Mouse (Mus musculus): Measurements from ENCODE around the gene Nck2.

Nck2 gene

DNA sequence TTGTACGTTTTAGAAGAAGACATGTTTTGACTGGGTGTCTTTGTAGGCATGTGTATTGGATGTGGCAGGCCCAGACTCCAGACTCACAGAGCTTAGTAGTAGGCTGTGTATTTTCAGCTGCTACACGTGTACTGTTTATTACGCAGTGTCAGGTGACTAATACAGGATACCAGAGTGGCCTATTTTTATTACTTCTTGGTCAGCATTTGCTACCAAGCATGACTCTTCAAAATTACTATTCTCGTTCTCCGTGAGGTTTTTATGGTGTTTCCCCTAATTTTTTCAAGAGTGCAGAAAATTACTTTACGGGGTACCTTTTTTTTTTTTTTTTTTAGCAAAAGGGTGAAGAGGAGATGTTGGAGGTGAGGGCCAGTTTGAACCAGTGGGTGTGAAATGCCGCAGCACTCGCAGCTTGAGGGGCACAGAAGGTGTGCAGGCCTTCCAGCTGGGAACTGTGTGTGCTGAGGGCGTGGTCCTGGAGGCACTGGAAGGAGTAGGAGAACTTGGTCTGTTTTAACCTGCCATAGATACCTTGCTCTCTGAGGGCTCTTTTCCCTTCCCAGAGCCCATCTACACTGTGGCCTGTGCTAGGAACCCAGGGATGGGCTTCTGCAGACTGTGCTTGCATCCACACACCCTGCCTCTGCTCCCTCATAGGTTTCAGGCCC, 21.7 kb downstream of the Nck2 start:
- in situ Hi-C loops (cut with MboI; ENCODE audit: low sequenced_read_pairs) = no loop called here

DNA sequence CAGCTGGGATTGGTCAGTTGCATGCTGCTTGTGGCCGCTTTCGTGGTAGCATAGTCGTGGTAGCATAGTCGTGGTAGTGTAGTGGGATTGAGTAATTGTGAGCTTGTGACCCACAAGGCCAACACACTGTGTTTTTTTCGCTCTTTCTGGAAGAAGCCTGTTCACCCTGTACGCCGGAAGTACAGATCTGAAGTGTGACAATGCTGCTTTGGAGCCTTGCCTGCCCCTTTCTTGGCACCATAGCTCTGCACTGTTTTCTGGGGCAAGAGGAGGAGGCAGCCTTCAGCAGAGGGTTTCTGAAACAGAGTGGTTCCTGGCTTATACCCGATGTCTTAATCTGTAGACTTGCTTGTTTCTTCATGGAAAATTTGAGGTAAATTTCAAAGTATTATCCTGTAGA, 23.3 kb downstream of the Nck2 start:
- in situ Hi-C loops (cut with MboI; ENCODE audit: low sequenced_read_pairs) = no loop called here

DNA sequence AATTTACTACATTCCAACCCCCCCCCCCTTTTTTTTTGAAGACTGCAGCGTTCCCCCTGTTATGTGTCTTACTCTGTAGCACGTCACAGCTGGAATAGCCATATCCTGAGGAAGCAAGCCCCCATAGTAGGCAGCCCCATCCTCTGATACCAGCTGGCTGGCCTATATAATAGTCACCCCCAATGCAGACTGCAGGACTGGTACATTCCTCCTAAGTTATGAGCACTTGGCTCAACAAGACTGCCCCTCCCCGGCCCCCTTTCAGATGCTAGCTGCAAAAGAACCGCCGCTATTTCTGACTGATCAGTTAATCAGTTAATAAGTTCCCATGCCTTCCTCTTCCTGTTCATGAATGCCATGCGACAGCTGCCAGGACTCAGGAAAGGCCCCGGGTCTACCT, 23.8 kb downstream of the Nck2 start:
- in situ Hi-C loops (cut with MboI; ENCODE audit: low sequenced_read_pairs) = no loop called here

DNA sequence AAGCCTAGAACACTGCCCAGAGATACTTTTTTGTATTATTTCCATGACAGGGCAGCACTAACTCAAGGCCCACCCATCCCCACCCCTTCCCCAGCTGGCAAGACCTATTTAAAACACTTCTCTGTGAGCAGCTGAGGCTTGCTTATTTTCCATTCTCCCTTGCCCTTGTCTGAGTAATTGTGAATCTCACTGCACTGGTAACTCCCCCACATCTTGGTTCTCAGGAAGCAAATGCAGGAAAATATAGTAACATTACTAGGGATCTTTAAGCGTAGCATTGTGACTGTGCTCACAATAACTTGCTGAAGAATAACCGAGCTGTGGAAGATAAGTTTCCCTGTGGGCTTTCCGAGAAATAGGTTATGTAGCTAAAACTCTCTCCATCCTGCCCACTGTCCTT, 24.6 kb downstream of the Nck2 start:
- in situ Hi-C loops (cut with MboI; ENCODE audit: low sequenced_read_pairs) = no loop called here

DNA sequence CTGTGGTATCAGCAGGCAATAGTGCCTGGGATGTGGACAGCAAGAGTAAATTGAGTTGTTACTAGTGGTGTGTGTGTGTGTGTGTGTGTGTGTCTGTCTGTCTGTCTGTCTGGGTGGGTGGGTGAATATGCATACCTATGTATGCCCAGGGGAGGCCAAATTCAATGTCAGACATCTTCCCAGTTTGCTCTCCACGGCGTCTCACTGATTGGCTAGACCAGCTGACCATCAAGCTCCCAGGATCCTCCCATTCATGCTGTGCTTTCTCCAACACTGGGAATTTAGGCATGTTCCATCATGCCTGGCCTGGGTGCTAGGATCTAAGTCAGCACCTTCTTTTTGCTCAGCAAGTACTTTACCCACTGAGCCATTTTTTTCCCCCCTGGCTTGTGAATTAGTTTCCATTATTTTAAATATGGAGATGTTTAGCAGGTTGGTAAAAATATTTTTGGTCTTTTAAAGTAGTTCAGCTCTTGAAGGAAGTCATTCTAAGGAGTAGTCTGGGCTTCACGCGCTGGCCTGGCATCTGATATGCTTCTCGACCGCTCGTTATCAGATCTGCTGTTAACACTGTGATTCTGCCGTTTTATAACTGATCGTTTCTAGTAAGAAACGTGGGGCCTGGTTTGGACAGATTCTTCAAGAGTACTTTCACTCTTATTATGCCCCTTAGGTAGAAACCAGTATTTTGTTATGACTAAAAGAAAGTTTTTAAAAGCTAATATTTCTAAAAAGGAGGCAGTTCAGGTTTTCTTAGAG, 26.2 kb downstream of the Nck2 start:
- in situ Hi-C loops (cut with MboI; ENCODE audit: low sequenced_read_pairs) = no loop called here

DNA sequence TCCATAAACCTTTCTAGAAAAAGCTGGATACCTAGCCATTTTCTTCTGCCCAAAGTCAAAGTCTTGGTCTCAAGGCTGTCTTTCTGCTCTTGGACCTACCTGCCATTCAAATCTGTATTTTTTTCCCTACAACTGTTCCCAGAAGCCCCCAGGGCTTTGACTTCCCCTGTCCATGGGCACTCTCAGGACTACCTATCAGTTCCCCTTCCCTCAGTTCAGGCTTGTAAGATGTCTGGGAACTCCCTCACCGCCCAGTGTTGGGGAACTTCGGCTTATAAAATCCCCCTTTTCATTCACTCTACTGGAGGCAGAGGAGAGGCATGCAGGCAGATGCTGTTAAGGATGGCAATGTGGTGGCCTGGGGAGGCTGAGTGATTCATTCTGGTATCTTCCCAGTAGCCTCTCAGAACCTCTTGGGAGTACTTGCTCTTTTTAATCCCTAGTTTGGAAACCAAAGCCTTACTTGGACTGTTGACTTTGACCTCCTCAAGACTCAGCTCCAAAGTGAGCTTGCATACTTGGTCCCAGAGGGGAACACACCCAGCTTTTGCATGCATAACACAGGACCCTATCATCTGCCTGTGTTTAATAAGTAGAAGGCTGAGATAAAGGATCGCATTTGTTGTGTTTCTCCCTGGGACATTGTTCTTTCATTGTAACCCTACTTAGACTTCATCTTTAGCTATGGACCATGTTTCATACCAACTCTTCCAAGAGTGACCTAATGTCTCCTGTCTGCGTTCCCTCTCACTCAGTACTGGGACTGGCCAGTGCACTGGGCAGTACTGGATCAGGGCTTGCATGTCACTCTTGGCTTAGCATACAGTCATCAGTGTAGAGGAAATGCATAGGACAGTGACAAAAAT, 27.0 kb downstream of the Nck2 start:
- in situ Hi-C loops (cut with MboI; ENCODE audit: low sequenced_read_pairs) = no loop called here

DNA sequence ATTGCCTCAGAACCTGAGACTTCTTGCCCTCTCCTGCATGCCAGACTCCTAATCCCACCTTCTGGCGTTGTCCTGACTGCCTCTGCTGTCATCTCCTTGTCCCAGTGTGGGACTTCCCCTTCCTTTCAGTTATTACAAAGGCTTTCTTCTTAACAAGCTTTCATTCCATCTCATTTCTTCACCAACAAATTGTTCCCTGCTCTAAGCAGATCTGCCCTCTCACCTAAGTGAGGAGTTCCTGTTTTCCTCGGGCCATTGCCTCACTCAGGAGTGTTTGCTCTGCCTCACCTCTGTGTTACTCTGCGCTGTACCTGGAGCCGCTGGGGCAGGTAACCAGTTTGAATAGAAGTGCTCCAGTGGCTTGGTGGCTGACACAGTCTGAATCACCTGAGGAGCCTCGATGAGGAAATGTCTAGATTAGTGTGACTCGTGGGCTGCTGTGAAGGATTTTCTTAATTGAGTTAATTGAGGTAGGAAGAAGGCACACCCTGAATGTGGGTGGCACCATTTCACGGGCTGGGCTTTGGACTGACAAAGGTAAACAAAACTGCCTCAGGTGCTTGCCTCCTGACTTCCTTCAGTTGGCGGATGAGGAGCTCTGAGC, 27.8 kb downstream of the Nck2 start:
- in situ Hi-C loops (cut with MboI; ENCODE audit: low sequenced_read_pairs) = no loop called here

DNA sequence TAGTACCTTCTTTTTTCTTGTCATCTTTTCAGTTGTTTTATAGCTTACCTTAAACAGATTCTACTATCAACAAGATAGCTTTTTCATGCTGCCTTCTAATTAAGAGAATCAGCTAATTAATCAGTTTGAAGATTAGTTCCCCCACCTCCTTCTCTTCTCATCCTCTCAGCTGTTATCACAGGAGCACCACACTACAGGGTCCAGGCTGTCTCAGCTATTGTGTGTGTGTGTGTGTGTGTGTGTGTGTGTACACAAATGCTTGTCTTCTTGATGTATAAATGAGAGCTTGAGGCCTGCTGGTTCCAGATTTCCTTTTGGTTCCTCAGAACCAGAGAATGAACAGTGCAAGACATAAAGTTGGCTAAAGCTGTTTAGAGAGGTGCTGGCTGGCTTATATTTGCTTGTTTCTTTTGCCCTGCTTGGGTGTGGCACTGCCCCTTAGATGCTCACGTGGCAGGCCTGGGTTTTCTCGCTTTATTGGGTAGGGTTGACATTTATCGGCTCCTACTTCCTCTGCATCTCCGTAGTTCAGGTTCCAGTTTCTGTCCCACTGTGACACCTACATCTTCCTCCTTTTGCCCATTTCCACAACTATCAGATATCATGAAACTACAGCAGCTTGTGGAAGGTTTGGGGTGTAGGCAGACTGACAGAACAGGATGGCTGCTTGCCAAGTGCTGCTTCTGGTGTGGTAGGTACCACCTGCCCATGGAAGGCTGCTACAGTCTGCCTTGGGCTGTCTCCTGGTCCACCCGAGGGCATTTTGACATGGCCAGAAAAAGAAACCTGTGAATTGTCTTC, 29.6 kb downstream of the Nck2 start:
- in situ Hi-C loops (cut with MboI; ENCODE audit: low sequenced_read_pairs) = no loop called here

DNA sequence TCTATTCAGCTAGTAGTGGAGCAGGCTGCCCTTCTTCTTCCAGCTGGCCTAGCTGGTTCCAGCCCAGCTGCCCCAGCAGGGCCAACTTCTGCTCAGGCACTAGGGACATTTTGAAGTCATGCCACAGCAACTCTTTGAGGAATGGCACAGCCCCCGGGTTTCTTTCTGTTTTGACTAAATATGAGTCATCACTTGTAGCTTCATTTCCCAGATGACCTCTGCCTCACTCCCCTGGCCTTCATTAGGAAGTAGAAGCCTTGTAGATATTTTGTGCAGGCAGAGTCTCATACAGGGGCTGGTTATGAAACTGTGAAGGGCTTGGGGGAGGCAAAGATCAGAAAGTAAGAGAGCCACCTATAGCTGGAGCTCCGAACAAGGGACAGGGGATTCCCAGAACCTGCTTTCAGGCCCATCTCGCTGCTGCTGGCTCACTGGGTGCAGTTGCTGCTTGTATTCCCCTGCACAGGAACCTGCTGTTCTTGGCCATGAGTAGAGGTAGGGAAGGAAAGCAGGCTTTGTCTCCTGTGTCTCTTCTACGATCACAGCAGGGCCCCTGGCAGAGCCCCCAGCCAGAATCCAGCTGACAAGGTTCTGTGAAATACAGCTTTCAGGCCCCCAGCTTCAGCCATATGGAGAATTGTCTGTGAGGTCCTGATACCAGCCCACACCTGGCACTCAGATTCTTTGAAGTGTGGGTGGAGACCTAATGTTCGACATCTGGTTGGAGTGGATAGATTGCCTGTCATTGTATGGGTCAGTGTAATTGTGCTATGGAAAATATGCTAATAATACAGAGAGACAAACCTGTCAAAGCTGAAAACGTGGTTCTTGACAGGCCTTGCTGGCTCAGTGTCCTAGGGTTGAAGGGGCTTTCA, 30.4 kb downstream of the Nck2 start:
- in situ Hi-C loops (cut with MboI; ENCODE audit: low sequenced_read_pairs) = no loop called here

DNA sequence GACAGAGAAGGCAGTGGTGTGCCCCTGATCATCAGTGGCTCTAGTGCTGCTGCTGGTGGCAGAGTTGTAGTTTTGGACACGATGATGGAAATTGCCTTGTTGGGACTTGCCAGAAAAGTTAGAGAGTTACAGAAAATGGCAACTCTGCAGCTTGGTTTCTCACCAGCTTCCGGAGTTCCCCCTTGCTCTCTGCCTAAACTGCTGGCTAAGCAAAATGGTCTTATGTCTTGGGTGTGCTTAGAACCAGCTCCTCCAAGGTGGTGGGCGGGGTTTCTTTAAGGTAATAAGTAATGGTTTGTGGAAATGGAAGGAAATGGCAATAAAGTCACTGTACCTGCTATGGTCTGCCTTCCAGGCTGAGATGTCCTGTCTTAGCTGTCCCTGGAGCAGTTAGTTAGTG, 33.6 kb downstream of the Nck2 start:
- in situ Hi-C loops (cut with MboI; ENCODE audit: low sequenced_read_pairs) = no loop called here

DNA sequence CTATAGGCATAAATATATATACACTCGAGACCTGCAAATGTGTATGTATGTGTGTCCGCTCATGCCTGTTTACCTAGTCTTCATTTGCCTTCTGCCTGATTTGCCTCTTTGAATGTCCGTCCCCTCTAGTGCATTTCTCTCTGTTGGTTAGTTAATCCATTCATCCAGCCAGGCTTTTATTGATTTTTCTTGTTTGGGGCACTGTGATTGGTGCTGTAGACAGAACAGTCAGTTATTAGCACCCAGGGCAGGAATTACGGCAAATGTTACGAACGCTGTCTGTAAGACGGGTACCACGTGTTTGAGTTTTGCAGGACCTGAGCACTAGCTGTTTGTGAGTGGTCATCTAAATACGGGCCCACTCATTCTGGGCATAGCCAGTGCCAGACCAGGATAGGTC, 40.8 kb downstream of the Nck2 start:
- in situ Hi-C loops (cut with MboI; ENCODE audit: low sequenced_read_pairs) = no loop called here

DNA sequence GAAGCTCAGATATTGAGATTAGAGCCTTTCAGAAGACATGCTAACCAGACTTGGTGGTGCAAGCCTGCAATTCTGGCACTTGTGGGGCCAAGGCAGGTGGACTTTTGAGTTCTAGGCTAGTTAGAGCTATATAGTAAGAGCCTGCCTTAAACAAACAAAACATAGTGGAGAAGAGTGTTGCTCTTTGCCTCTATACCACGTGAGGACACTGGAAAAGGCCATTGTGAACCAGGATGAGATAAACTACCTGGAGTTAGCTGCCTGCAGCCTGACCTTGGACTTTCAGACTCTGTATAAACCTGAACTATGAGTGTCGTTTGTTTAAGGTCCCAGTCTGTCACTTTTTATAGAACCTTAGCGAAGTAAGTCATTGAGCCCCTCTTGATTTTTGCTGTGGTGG, 42.1 kb downstream of the Nck2 start:
- in situ Hi-C loops (cut with MboI; ENCODE audit: low sequenced_read_pairs) = no loop called here

DNA sequence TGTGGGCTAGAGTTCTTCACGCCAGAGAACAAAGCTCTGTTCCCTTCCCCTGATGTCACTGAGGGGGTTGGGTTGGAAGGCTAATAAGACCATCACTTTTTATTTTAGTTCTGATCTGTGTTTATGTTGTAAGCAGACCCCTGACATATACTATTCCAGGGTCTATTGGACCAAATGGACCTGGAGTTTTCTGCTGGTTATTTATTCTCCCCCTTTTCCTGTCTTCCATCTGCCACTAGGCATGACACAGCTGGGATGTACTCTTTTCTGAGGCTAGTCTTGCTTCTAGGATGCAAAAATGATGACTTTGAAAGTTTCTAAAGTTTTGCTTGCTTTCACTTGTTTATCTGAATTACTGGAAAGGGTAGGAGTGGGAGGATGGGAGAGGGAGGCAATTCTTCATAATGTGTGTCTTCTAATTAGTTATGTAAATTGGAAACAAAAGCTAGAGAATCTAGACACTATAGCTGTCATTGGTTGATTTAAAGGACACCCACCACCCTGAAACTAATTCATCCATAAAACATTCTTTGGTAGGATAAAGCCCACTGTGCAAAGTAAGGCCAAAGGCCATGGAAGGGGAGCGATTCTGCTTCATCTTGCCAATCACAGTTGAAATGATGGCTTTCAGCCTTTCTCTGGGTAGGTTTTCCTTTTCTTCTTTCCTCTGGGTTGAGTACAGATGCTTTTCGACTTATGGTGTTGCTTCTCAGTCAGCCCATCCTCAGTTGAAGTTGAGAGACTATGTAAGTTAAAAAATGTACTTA, 42.8 kb downstream of the Nck2 start:
- in situ Hi-C loops (cut with MboI; ENCODE audit: low sequenced_read_pairs) = no loop called here

DNA sequence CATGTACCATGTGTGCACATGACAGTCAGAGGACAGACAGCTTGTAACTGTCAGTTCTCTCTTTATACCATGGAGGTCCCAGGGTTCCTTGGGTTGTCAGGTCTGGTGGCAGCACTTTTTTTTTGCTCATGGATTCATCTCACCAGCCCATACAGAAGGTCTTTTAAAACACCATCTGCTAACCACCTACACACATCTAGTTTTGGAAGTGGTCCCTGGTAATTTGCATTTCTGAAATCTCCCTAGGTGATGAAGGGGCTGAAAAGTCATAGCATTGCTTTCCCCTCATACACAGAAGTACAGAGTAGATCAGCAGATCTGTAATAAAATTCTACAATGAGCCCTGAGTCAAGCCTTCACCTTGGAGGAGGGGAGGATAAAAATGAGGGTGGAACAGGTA, 44.9 kb downstream of the Nck2 start:
- in situ Hi-C loops (cut with MboI; ENCODE audit: low sequenced_read_pairs) = no loop called here

DNA sequence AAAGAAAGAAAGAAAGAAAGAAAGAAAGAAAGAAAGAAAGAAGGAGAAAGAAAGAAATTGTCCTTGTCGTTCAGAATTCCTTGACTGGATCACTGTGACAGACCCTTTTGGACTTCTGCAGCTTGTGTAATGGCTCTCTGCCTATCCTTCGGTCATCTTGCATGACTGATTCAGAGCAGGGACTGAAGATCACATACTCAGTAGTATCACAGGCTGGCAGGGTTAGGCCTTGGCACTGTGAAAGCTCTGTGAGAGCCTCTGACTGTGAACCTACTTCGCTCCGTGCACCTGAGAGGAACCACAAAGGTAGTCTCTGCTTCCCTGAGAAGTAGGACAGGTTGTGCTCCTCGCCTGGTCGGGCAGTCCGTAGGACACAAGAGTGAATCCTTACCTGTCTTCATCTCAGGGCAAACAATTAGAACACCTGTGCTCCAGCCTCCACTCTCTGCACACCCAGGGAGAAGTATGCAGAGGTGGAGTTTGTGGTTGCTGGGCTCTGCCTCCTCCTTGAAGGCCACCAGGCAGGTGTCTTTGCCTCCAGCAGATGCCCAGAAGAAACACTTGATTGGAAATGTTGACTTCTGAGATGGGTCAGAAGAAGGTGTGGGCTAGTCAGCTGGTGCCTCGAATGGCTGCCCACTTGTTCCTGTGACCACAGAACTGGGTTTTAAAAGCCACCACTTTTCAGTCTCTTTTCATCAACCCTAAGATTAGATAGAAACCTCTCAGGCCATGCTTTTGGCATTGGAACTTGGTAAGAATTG, 47.3 kb downstream of the Nck2 start:
- in situ Hi-C loops (cut with MboI; ENCODE audit: low sequenced_read_pairs) = no loop called here

DNA sequence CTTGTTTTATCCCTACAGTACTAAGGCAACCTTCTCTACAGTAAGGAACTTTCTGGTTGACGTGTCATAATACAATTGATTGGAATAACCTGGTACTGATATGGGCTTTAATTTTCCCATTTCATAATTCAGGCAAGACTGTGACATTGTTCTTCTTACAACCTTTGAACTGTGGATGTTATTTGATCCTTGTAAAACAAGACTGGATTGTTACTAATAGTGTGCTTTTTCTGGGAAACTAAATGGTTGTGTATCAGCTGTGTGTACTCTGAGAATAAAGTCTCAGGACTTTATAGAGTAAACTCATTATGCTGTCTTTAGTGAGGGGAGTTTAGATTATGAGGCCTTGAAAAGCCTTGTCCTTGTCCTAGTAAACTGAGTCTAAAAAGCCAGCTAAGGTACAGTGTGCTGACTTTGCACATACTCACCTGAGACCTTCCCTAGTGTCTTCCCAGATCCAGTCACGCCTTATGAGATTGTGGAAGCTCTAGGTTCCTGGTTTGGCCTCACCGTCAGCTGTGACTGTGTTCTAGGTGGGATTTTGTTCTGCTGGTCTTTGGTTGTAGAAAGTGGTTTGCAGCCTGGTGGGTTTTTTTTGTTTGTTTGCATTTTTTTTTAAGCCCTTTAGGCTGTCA, 48.5 kb downstream of the Nck2 start:
- in situ Hi-C loops (cut with MboI; ENCODE audit: low sequenced_read_pairs) = no loop called here

DNA sequence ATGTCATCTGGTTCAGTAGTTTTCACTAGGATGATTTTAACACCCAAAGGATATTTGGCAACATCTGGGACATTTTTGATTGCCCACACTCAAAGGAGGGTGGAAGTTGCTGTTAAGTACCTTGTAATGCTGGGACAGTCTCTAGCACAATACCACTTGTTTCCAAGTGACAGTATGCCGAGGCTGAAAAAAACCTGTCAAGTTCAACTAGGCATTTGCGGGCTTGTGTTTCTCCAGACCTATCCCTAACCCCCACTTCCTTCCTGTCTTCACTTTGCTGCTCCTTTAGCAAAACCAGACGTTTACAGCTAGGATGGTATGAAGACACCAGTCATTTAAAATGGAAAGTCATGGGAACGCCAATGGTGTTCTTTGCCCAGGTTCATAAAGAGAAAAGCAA, 51.7 kb downstream of the Nck2 start:
- in situ Hi-C loops (cut with MboI; ENCODE audit: low sequenced_read_pairs) = no loop called here

DNA sequence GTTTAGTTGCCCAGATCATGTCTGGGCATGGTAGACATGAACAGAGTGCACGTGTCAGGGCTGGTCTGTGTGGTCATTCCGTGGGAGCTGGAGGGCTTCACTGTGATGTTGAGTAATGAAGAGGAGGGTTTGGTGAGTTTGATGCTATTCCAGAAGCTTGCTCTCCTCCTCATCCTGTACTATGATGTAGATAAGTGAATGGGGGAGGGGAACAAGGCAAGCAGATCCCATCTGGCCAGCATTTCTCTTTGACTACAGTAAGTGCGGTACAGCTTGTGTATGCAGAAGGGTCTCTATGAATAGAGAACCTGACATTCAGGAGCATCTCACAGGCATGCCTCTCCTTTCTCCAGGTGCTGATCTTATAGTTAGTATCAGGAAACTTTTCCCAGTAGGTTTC, 52.6 kb downstream of the Nck2 start:
- in situ Hi-C loops (cut with MboI; ENCODE audit: low sequenced_read_pairs) = no loop called here
